Mouse (Mus musculus) CH12.LX (cell line): ENCODE results near the gene Ccdc148. TPM values are rescaled to one million over a fixed set of nuclear protein-coding genes. Genes with fewer than 3 reads are reported as not detected.

Source experiments
- DNase-seq: peaks from one replicate; pipeline ENCODE4 v3.0.0-alpha.2; 2013; ENCODE audit errors: extremely low read depth
- H3K27ac ChIP-seq: 2 replicates; pipeline ENCODE4 v1.5.1; 2012; ENCODE audit warnings: low read depth, mild to moderate bottlenecking, control low read depth, moderate library complexity; ENCODE audit not compliant: insufficient read depth
- H3K27me3 ChIP-seq: replicated peaks from 2 replicates; pipeline ENCODE3; 2012; ENCODE audit warnings: inconsistent platforms
- H3K36me3 ChIP-seq, 2 experiments: replicated peaks in 1 of 2; 2 replicates each; pipeline versions ENCODE3 to v1.6.1; 2012; ENCODE audit warnings: inconsistent platforms in 1 of 2, low read length in 1 of 2, mild to moderate bottlenecking in 1 of 2, mixed read lengths in 1 of 2, moderate library complexity in 1 of 2; ENCODE audit not compliant: control insufficient read depth in 1 of 2, insufficient read depth in 1 of 2
- H3K4me1 ChIP-seq, 2 experiments: 2 replicates each; pipeline ENCODE4 v1.6.1; 2012; ENCODE audit warnings: inconsistent platforms in 1 of 2, moderate library complexity in 1 of 2; ENCODE audit not compliant: insufficient read depth in 2 of 2, control insufficient read depth in 1 of 2
- H3K4me2 ChIP-seq: 2 replicates; pipeline ENCODE4 v1.6.1; 2012; ENCODE audit warnings: low read depth, mild to moderate bottlenecking, control low read depth; ENCODE audit not compliant: poor library complexity, insufficient read depth, severe bottlenecking
- H3K4me3 ChIP-seq, 3 experiments: fragments of 150-350 bp in 1 of 3; sonication (generic) in 1 of 3; replicated peaks in 1 of 3; 2 replicates each; pipeline versions ENCODE3 to v1.5.1; 2011 to 2012; ENCODE audit warnings: low read depth in 2 of 3, low read length in 2 of 3, mild to moderate bottlenecking in 2 of 3, moderate library complexity in 2 of 3, control low read depth in 1 of 3, improper control_type of control experiment in 1 of 3, inconsistent platforms in 1 of 3, mixed read lengths in 1 of 3; ENCODE audit not compliant: poor library complexity in 1 of 3
- H3K79me2 ChIP-seq: replicated peaks from 2 replicates; pipeline ENCODE4 v1.6.1; 2012; ENCODE audit warnings: mild to moderate bottlenecking, moderate library complexity; ENCODE audit not compliant: control insufficient read depth, poor library complexity, insufficient read depth, severe bottlenecking; ENCODE audit errors: extremely low read depth
- H3K9ac ChIP-seq: 2 replicates; pipeline ENCODE4 v1.6.1; 2012; ENCODE audit warnings: low read depth, mild to moderate bottlenecking, control low read depth, moderate library complexity; ENCODE audit not compliant: insufficient read depth
- H3K9me3 ChIP-seq: replicated peaks from 2 replicates; pipeline ENCODE3; 2012; ENCODE audit warnings: low read length, inconsistent platforms, mixed read lengths
- BHLHE40 ChIP-seq: IDR thresholded peaks from 2 replicates; pipeline ENCODE4 v1.6.1; 2011; ENCODE audit warnings: mild to moderate bottlenecking, low read depth, low read length, improper control_type of control experiment
- CTCF ChIP-seq, 2 experiments: IDR thresholded peaks in 1 of 2; conservative IDR thresholded peaks in 1 of 2; 2 replicates each; pipeline ENCODE4 v1.5.1; 2011 to 2012; ENCODE audit warnings: low read depth in 2 of 2, low read length in 2 of 2, improper control_type of control experiment in 1 of 2, inconsistent platforms in 1 of 2, mild to moderate bottlenecking in 1 of 2, moderate library complexity in 1 of 2
- E2F4 ChIP-seq: IDR thresholded peaks from 2 replicates; pipeline ENCODE4 v1.6.1; 2011; ENCODE audit warnings: low read depth, low read length, improper control_type of control experiment; ENCODE audit not compliant: insufficient replicate concordance
- ETS1 ChIP-seq: conservative IDR thresholded peaks from 2 replicates; pipeline ENCODE4 v1.6.1; 2012; ENCODE audit warnings: low read depth, mild to moderate bottlenecking, inconsistent platforms, low read length, improper control_type of control experiment, moderate library complexity
- GABPA ChIP-seq: IDR thresholded peaks from 2 replicates; pipeline ENCODE4 v1.6.1; 2012; ENCODE audit warnings: low read depth, low read length, improper control_type of control experiment, inconsistent platforms; ENCODE audit not compliant: insufficient replicate concordance
- HCFC1 ChIP-seq: IDR thresholded peaks from 2 replicates; pipeline ENCODE4 v1.6.1; 2012; ENCODE audit warnings: low read depth, mild to moderate bottlenecking, inconsistent platforms, low read length, improper control_type of control experiment
- MAFK ChIP-seq: IDR thresholded peaks from 2 replicates; pipeline ENCODE4 v1.6.1; 2011; ENCODE audit warnings: low read length, improper control_type of control experiment; ENCODE audit not compliant: insufficient replicate concordance
- MAX ChIP-seq: IDR thresholded peaks from 2 replicates; pipeline ENCODE4 v1.6.1; 2011; ENCODE audit warnings: low read length, improper control_type of control experiment
- MAZ ChIP-seq: IDR thresholded peaks from 2 replicates; pipeline ENCODE4 v1.6.1; 2012; ENCODE audit warnings: low read depth, mild to moderate bottlenecking, inconsistent platforms, low read length, improper control_type of control experiment, moderate library complexity
- MEF2A ChIP-seq: IDR thresholded peaks from 2 replicates; pipeline ENCODE4 v1.6.1; 2014; ENCODE audit warnings: low read depth, mild to moderate bottlenecking, inconsistent platforms, low read length, improper control_type of control experiment, borderline replicate concordance
- MXI1 ChIP-seq: IDR thresholded peaks from 2 replicates; pipeline ENCODE4 v1.6.1; 2011; ENCODE audit warnings: mild to moderate bottlenecking, low read depth, low read length, improper control_type of control experiment
- NELFE ChIP-seq: IDR thresholded peaks from 2 replicates; pipeline ENCODE4 v1.6.1; 2011; ENCODE audit warnings: low read depth, low read length, improper control_type of control experiment
- NRF1 ChIP-seq: IDR thresholded peaks from 2 replicates; pipeline ENCODE4 v1.6.1; 2014; ENCODE audit warnings: low read depth, mild to moderate bottlenecking, inconsistent platforms, low read length, improper control_type of control experiment, moderate library complexity
- POLR2A ChIP-seq: IDR thresholded peaks from 2 replicates; pipeline ENCODE4 v1.6.1; 2011; ENCODE audit warnings: low read depth, mild to moderate bottlenecking, improper control_type of control experiment, low read length
- POLR2AphosphoS2 ChIP-seq: IDR thresholded peaks from 2 replicates; pipeline ENCODE4 v1.6.1; 2011; ENCODE audit warnings: low read depth, low read length, improper control_type of control experiment
- RCOR1 ChIP-seq: conservative IDR thresholded peaks from 2 replicates; pipeline ENCODE4 v1.6.1; 2012; ENCODE audit warnings: low read depth, mild to moderate bottlenecking, inconsistent platforms, low read length, improper control_type of control experiment
- SIN3A ChIP-seq: IDR thresholded peaks from 2 replicates; pipeline ENCODE4 v1.6.1; 2012; ENCODE audit warnings: low read length, improper control_type of control experiment, inconsistent platforms
- SMC3 ChIP-seq: IDR thresholded peaks from 2 replicates; pipeline ENCODE4 v1.6.1; 2011; ENCODE audit warnings: low read depth, low read length, improper control_type of control experiment
- TCF12 ChIP-seq: IDR thresholded peaks from 2 replicates; pipeline ENCODE4 v1.6.1; 2014; ENCODE audit warnings: low read depth, mild to moderate bottlenecking, inconsistent platforms, low read length, improper control_type of control experiment
- UBTF ChIP-seq: IDR thresholded peaks from 2 replicates; pipeline ENCODE4 v1.6.1; 2012; ENCODE audit warnings: low read depth, mild to moderate bottlenecking, inconsistent platforms, low read length, improper control_type of control experiment, moderate library complexity
- USF2 ChIP-seq: conservative IDR thresholded peaks from 2 replicates; pipeline ENCODE4 v1.6.1; 2011; ENCODE audit warnings: low read depth, low read length, improper control_type of control experiment
- ZC3H11A ChIP-seq: IDR thresholded peaks from 2 replicates; pipeline ENCODE4 v1.6.1; 2012; ENCODE audit warnings: low read depth, mild to moderate bottlenecking, inconsistent platforms, low read length, improper control_type of control experiment
- ZKSCAN1 ChIP-seq: IDR thresholded peaks from 2 replicates; pipeline ENCODE4 v1.6.1; 2012; ENCODE audit warnings: low read depth, inconsistent platforms, low read length, improper control_type of control experiment, borderline replicate concordance
- ZNF384 ChIP-seq: IDR thresholded peaks from 2 replicates; pipeline ENCODE4 v1.6.1; 2012; ENCODE audit warnings: low read depth, low read length, improper control_type of control experiment, inconsistent platforms
- dilution Hi-C: fragments of 300-500 bp; cut with MboI; formaldehyde crosslinking; loops from 2 replicates; pipeline ENCODE4 v1.14.3; 2020; ENCODE audit warnings: low sequenced_read_pairs; ENCODE audit not compliant: extremely low pct_unique_long_range_greater_than_20kb, extremely low pct_ligation_motif_present
- in situ Hi-C: fragments of 300-500 bp; cut with MboI; formaldehyde crosslinking; loops from 3 replicates; pipeline ENCODE4 v1.14.3; 2019; ENCODE audit warnings: low sequenced_read_pairs, low pct_ligation_motif_present, low pct_unique_long_range_greater_than_20kb, mixed read lengths
- polyA plus RNA-seq: library from polyadenylated mRNA; unstranded; fragments of >175 nt; gene quantifications from 2 replicates; pipeline ENCODE4 v1.2.1, GENCODE M21; 2012; ENCODE audit warnings: low read depth; ENCODE audit not compliant: insufficient read length
- total RNA-seq, 2 experiments: library from RNA; depleted of rRNA; stranded (reverse); fragments of 300-350 nt in 1 of 2; fragments of >200 nt in 1 of 2; gene quantifications; 2 replicates each; pipeline ENCODE4 v1.2.3; 2012 to 2014

Gene Ccdc148
- total and polyA plus RNA-seq, 3 experiments = not detected

DNA sequence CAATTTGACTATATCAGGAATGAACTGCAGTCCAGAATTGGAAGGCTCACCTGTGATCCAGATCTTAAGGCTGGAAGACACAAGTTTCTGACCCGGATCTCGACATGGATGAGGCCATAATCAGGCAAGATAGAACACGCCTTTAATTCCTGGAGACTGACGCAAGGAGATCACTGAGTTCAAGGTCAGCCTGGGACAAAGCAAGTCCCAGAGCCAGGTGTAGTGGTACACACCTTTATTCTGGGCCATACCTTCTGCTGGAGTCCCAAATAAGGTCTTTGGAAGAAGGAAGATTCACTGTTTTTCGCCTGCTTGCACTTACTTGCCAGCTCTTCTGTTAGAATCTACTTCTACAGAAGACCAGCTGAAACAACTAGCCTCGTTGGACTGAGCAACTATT, 26.5 kb upstream of the Ccdc148 start:
- Histone ChIP-seq H3K4me2 (no peak overlapping the region), H3K79me2 (no peaks in the 10 kb centered on the region), H3K27ac (no peak overlapping the region), H3K9ac (no peak overlapping the region), H3K9me3 (peaks cover 67% of the 10 kb centered on the region), H3K4me1 (no peaks in the 10 kb centered on the region), H3K4me3 (no peak overlapping the region), H3K27me3 (no peaks in the 10 kb centered on the region), H3K36me3 (no peaks in the 10 kb centered on the region)
- in situ Hi-C loops (no loop called here), dilution Hi-C loops (no loop called here)
- TF ChIP-seq BHLHE40 (no peak), RCOR1 (no peak), MEF2A (no peak), NELFE (no peak), ZC3H11A (no peak), GABPA (no peak), POLR2AphosphoS2 (no peak), SMC3 (no peak), CTCF (conservative IDR thresholded peaks at IDR 0.05 in 1 of 2, IDR thresholded peaks at IDR 0.05 in 1 of 2; ENCODE audit: low read depth in 2 of 2, low read length in 2 of 2) (no peak), ZNF384 (no peak)
- DNase-seq = no peak

DNA sequence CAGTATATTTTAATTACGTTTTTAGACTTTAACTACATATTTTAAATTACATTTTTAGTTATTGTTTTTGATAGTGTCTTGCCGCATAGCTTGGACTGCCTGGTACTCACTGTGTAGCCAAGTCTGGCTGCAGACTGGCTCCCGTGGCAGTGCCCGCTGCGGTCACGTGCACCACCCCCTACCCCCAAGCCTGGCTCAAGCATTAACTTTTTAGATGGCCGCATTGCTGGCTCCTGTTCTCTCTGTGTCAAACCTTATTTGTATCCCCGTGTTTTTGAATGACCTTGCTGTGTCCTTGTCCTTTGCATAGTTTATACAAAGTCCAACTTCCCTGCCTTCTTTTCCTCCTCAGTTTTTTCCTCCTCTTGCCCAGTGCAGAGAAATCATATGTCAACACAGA, 25.6 kb upstream of the Ccdc148 start:
- no peak for DNase-seq
- Histone ChIP-seq H3K36me3 (no peaks in the 10 kb centered on the region), H3K27me3 (no peaks in the 10 kb centered on the region), H3K79me2 (no peaks in the 10 kb centered on the region), H3K4me3 (no peak overlapping the region), H3K9me3 (peaks cover 65% of the 10 kb centered on the region), H3K27ac (no peak overlapping the region), H3K4me2 (no peak overlapping the region), H3K9ac (no peak overlapping the region), H3K4me1 (no peaks in the 10 kb centered on the region)
- in situ Hi-C loops (no loop called here), dilution Hi-C loops (no loop called here)
- TF ChIP-seq USF2 (no peak), ETS1 (no peak), SIN3A (no peak), NRF1 (no peak), SMC3 (no peak), POLR2A (no peak), UBTF (no peak), TCF12 (no peak), ZKSCAN1 (no peak), E2F4 (no peak), MAX (no peak), MAZ (no peak), MAFK (no peak), POLR2AphosphoS2 (no peak), HCFC1 (no peak), GABPA (no peak), ZC3H11A (no peak), MXI1 (no peak), RCOR1 (no peak)
